Mouse (Mus musculus) embryonic facial prominence, embryonic 15.5 days (tissue): ENCODE measurements around the gene Rnf212b. TPM values are rescaled to one million over a fixed set of nuclear protein-coding genes. Genes with fewer than 3 reads are reported as not detected.

Experiments used
- ATAC-seq: fragments of 200-750 bp; cut with Nextera tagmentation; 2 replicates; pipeline ENCODE4 v1.8.0; 2017; ENCODE audit warnings: low read depth, moderate TSS enrichment; ENCODE audit not compliant: insufficient number of reproducible peaks, low FRiP score, low TSS enrichment
- H3K27ac ChIP-seq: fragments of 300-500 bp; sonication (generic); replicated peaks from 2 replicates; pipeline ENCODE4 v1.5.1; 2015; ENCODE audit warnings: mild to moderate bottlenecking, inconsistent platforms
- H3K27me3 ChIP-seq: fragments of 300-500 bp; sonication (generic); 2 replicates; pipeline ENCODE4 v1.6.1; 2015; ENCODE audit warnings: inconsistent platforms
- H3K36me3 ChIP-seq: fragments of 300-500 bp; sonication (generic); 2 replicates; pipeline ENCODE4 v1.6.1; 2015; ENCODE audit warnings: mild to moderate bottlenecking, inconsistent platforms
- H3K4me1 ChIP-seq: fragments of 300-500 bp; sonication (generic); 2 replicates; pipeline ENCODE4 v1.6.1; 2015; ENCODE audit warnings: inconsistent platforms
- H3K4me2 ChIP-seq: fragments of 300-500 bp; sonication (generic); replicated peaks from 2 replicates; pipeline ENCODE4 v1.6.1; 2015; ENCODE audit warnings: mild to moderate bottlenecking, inconsistent platforms
- H3K4me3 ChIP-seq: fragments of 300-500 bp; sonication (generic); replicated peaks from 2 replicates; pipeline ENCODE4 v1.5.1; 2015; ENCODE audit warnings: mild to moderate bottlenecking, inconsistent platforms
- H3K9ac ChIP-seq: fragments of 300-500 bp; sonication (generic); 2 replicates; pipeline ENCODE4 v1.6.1; 2015; ENCODE audit warnings: inconsistent platforms
- H3K9me3 ChIP-seq: fragments of 300-500 bp; sonication (generic); replicated peaks from 2 replicates; pipeline ENCODE4 v1.6.1; 2016; ENCODE audit warnings: inconsistent platforms
- WGBS: fragments of 180-500 bp; shearing (Covaris S2); methylation state at CpG from one replicate; pipeline ENCODE4 v1.1.7; 2015; 5-methylcytosine and 5-hydroxymethylcytosine counted together
- polyA plus RNA-seq: library from polyadenylated mRNA; unstranded; fragments of >200 nt; fragmentation: Nextera tagmentation; extraction: Ambion mirVana; gene quantifications from 2 replicates; pipeline ENCODE4 v1.2.1, GENCODE M21; 2015

The Rnf212b gene
- polyA plus RNA-seq, 1 experiment from 2014 or later, result not detected

- Histone ChIP-seq H3K4me2 (peak within 1 kb of the TSS; percentile 91), H3K36me3 (no peaks in the 10 kb centered on the region), H3K9ac (peak within 1 kb of the TSS; percentile 18; the same call in 1 of the 2 replicates), H3K4me3 (peak within 1 kb of the TSS; percentile 51), H3K9me3 (no peaks in the 10 kb centered on the region), H3K27me3 (peaks cover 16% of the 10 kb centered on the region), H3K27ac (no peak within 1 kb of the TSS), H3K4me1 (peaks cover 10% of the 10 kb centered on the region; the same call in 1 of the 2 replicates)
- 1% methylated on average over 37 of the region's 37 CpGs for WGBS
- ATAC-seq, result no peak
These were observed 32.2 kb upstream of the Rnf212b start, which contains the start of gene Slc7a8 for GRCm38 (mm10) chr14:54781610-54782365. TSS of gene Slc7a8 (minus strand) at chr14:54781946.

- Histone ChIP-seq H3K27me3 (peaks cover 16% of the 10 kb centered on the region), H3K9me3 (no peaks in the 10 kb centered on the region), H3K27ac (no peak overlapping the region), H3K4me3 (no peak overlapping the region), H3K36me3 (no peaks in the 10 kb centered on the region), H3K9ac (no peak overlapping the region), H3K4me2 (no peak overlapping the region), H3K4me1 (peaks cover 10% of the 10 kb centered on the region; the same call in 1 of the 2 replicates)
- WGBS, result 85% methylated on average over 6 of the region's 6 CpGs
- ATAC-seq, result no peak
These were observed 31.0 kb upstream of the Rnf212b start for GRCm38 (mm10) chr14:54782971-54783370.

- no peak overlapping the region for H3K4me3 ChIP-seq
- no peak for ATAC-seq
- no peak overlapping the region for H3K4me2 ChIP-seq
- H3K9ac ChIP-seq, result no peak overlapping the region
- H3K4me1 ChIP-seq, result peaks cover 7% of the 10 kb centered on the region; the same call in 1 of the 2 replicates
- no peaks in the 10 kb centered on the region for H3K9me3 ChIP-seq
- H3K36me3 ChIP-seq, result no peaks in the 10 kb centered on the region
- 54% methylated on average over 4 of the region's 4 CpGs for WGBS
- H3K27ac ChIP-seq, result no peak overlapping the region
- peaks cover 5% of the 10 kb centered on the region; the same call in 1 of the 2 replicates for H3K27me3 ChIP-seq
These were observed 28.0 kb upstream of the Rnf212b start for GRCm38 (mm10) chr14:54785898-54786297.

GRCm38 (mm10) chr14:54786489-54786888 is 27.5 kb upstream of the Rnf212b start:
- no peak overlapping the region for H3K27ac ChIP-seq
- H3K9ac ChIP-seq, result no peak overlapping the region
- peaks cover 5% of the 10 kb centered on the region; the same call in 1 of the 2 replicates for H3K27me3 ChIP-seq
- no peaks in the 10 kb centered on the region for H3K9me3 ChIP-seq
- peaks cover 5% of the 10 kb centered on the region; the same call in 1 of the 2 replicates for H3K4me1 ChIP-seq
- no peaks in the 10 kb centered on the region for H3K36me3 ChIP-seq
- H3K4me3 ChIP-seq, result no peak overlapping the region
- no peak; the same call in 1 of the 2 replicates for ATAC-seq
- no peak overlapping the region; the same call in 1 of the 2 replicates for H3K4me2 ChIP-seq
- 34% methylated on average over 10 of the region's 10 CpGs for WGBS

GRCm38 (mm10) chr14:54787226-54787625 is 26.7 kb upstream of the Rnf212b start:
- no peak overlapping the region for H3K4me3 ChIP-seq
- no peaks in the 10 kb centered on the region for H3K9me3 ChIP-seq
- H3K27me3 ChIP-seq, result 0 out of 2 replicates have a peak, but pooled peaks cover 2% of the 10 kb centered on the region
- H3K4me1 ChIP-seq, result peaks cover 5% of the 10 kb centered on the region; the same call in 1 of the 2 replicates
- H3K4me2 ChIP-seq, result no peak overlapping the region
- no peaks in the 10 kb centered on the region for H3K36me3 ChIP-seq
- no peak overlapping the region for H3K9ac ChIP-seq
- no peak for ATAC-seq
- no peak overlapping the region for H3K27ac ChIP-seq
- WGBS, result 52% methylated on average over 4 of the region's 4 CpGs

GRCm38 (mm10) chr14:54788231-54788630 is 25.7 kb upstream of the Rnf212b start:
- Histone ChIP-seq H3K27ac (no peak overlapping the region), H3K27me3 (no peaks in the 10 kb centered on the region)
- 96% methylated on average over 5 of the region's 5 CpGs for WGBS

GRCm38 (mm10) chr14:54792166-54792565 is 21.8 kb upstream of the Rnf212b start:
- no peak for ATAC-seq
- 70% methylated on average over 6 of the region's 6 CpGs for WGBS
- no peaks in the 10 kb centered on the region for H3K9me3 ChIP-seq

More at GRCm38 (mm10) chr14:54788231-54788630, 25.7 kb upstream of the Rnf212b start:
- Histone ChIP-seq H3K4me1 (peaks cover 5% of the 10 kb centered on the region; the same call in 1 of the 2 replicates), H3K9me3 (no peaks in the 10 kb centered on the region), H3K9ac (no peak overlapping the region), H3K36me3 (no peaks in the 10 kb centered on the region), H3K4me2 (no peak overlapping the region), H3K4me3 (no peak overlapping the region)
- ATAC-seq, result no peak

GRCm38 (mm10) chr14:54793351-54793750 is 20.6 kb upstream of the Rnf212b start:
- Histone ChIP-seq H3K36me3 (no peaks in the 10 kb centered on the region), H3K9me3 (no peaks in the 10 kb centered on the region), H3K4me2 (no peak overlapping the region), H3K27me3 (no peaks in the 10 kb centered on the region), H3K9ac (no peak overlapping the region), H3K27ac (no peak overlapping the region), H3K4me3 (no peak overlapping the region), H3K4me1 (no peaks in the 10 kb centered on the region)
- ATAC-seq, result no peak
- WGBS, result 74% methylated on average over 1 of the region's 1 CpGs

More at GRCm38 (mm10) chr14:54792166-54792565, 21.8 kb upstream of the Rnf212b start:
- Histone ChIP-seq H3K36me3 (no peaks in the 10 kb centered on the region), H3K9ac (no peak overlapping the region), H3K4me2 (no peak overlapping the region), H3K27ac (no peak overlapping the region), H3K4me3 (no peak overlapping the region), H3K27me3 (no peaks in the 10 kb centered on the region), H3K4me1 (no peaks in the 10 kb centered on the region)

GRCm38 (mm10) chr14:54793894-54794830 is 19.8 kb upstream of the Rnf212b start:
- H3K36me3 ChIP-seq, result no peaks in the 10 kb centered on the region
- H3K27ac ChIP-seq, result no peak overlapping the region
- H3K4me1 ChIP-seq, result no peaks in the 10 kb centered on the region
- H3K27me3 ChIP-seq, result no peaks in the 10 kb centered on the region
- H3K9me3 ChIP-seq, result no peaks in the 10 kb centered on the region
- WGBS, result 75% methylated on average over 8 of the region's 8 CpGs
- H3K4me3 ChIP-seq, result no peak overlapping the region
- H3K4me2 ChIP-seq, result no peak overlapping the region
- no peak overlapping the region for H3K9ac ChIP-seq
- no peak for ATAC-seq

GRCm38 (mm10) chr14:54795901-54796300 is 18.0 kb upstream of the Rnf212b start:
- Histone ChIP-seq H3K9ac (no peak overlapping the region), H3K4me2 (no peak overlapping the region), H3K27ac (no peak overlapping the region), H3K4me3 (no peak overlapping the region), H3K9me3 (no peaks in the 10 kb centered on the region), H3K27me3 (no peaks in the 10 kb centered on the region), H3K4me1 (no peaks in the 10 kb centered on the region), H3K36me3 (no peaks in the 10 kb centered on the region)
- no peak for ATAC-seq
- WGBS, result 85% methylated on average over 1 of the region's 1 CpGs

- 90% methylated on average over 15 of the region's 15 CpGs for WGBS
- H3K4me2 ChIP-seq, result no peak overlapping the region
- H3K9me3 ChIP-seq, result no peaks in the 10 kb centered on the region
- no peak overlapping the region for H3K27ac ChIP-seq
- H3K27me3 ChIP-seq, result no peaks in the 10 kb centered on the region
- ATAC-seq, result no peak
- H3K36me3 ChIP-seq, result no peaks in the 10 kb centered on the region
- H3K4me1 ChIP-seq, result no peaks in the 10 kb centered on the region
- no peak overlapping the region for H3K4me3 ChIP-seq
- H3K9ac ChIP-seq, result no peak overlapping the region
These were observed 17.2 kb upstream of the Rnf212b start for GRCm38 (mm10) chr14:54796760-54797159.
